Mouse (Mus musculus): ENCODE data around the gene Gtsf1.

DNA sequence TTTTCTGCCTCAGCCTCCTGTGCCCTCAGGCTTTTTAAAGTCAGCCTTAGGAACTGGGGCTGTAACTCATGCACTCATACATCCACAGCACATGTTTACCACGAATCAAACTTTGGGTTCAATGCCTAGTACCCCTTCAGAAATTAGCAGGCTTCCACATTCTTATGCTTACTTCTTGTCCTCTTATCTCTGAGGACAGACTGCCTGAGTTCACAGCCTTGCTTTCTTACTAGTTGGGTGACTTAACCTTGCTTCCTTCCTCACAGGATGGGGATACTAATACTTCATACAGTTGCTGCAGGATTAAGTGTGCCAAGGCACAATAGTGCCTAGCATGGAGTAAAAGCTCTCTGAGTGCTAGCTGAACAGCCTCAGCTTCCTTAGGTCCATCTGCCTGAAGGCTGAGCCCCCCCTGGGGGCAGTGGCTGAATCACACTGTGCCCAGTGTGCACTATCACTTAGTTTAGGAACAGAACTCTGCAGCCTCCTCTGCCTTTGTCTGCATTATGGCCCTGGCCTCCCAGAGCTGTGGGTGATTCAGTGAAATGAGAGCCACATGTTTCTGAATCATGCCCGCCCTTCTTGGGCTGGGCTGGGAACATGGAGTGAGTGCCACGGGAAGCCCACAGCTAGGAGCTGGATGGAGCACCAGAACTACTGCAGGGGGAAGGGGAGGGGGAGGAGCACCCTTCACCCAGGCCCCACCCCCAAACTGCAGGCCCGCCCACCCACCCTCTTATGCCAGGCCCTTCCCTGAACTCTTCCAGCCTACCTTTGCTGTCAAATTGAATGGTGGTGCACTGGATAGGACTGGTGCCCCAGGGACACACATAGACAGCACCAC is 71.8 kb downstream of the Gtsf1 start:
- TF ChIP-seq POLR2AphosphoS2 (IDR thresholded peaks at IDR 0.05; ENCODE audit: insufficient read length, low read depth): no peak
- TF ChIP-seq POLR2A (IDR thresholded peaks at IDR 0.05; ENCODE audit: insufficient read length, low read depth): no peak
- no peak for TF ChIP-seq TCF12 (IDR thresholded peaks at IDR 0.05; ENCODE audit: insufficient read depth, poor library complexity, severe bottlenecking)
- peak in 1 of 3 experiments; percentile 25 for TF ChIP-seq MYOG (IDR thresholded peaks at IDR 0.05; ENCODE audit: control insufficient read depth in 1 of 3, insufficient read depth in 1 of 3, insufficient read length in 2 of 3, low read depth in 2 of 3)
- TF ChIP-seq USF1 (IDR thresholded peaks at IDR 0.05; ENCODE audit: low read depth): peak; percentile 9
